Mouse (Mus musculus): ENCODE measurements around the gene Npy1r. TPM values are rescaled to one million over a fixed set of nuclear protein-coding genes. Genes with fewer than 3 reads are reported as not detected.

Npy1r gene
- polyA plus RNA-seq (2015; fragmentation: Nextera tagmentation; extraction: Ambion mirVana), result 1.8 and 1.9 TPM in 2 replicates

DNA sequence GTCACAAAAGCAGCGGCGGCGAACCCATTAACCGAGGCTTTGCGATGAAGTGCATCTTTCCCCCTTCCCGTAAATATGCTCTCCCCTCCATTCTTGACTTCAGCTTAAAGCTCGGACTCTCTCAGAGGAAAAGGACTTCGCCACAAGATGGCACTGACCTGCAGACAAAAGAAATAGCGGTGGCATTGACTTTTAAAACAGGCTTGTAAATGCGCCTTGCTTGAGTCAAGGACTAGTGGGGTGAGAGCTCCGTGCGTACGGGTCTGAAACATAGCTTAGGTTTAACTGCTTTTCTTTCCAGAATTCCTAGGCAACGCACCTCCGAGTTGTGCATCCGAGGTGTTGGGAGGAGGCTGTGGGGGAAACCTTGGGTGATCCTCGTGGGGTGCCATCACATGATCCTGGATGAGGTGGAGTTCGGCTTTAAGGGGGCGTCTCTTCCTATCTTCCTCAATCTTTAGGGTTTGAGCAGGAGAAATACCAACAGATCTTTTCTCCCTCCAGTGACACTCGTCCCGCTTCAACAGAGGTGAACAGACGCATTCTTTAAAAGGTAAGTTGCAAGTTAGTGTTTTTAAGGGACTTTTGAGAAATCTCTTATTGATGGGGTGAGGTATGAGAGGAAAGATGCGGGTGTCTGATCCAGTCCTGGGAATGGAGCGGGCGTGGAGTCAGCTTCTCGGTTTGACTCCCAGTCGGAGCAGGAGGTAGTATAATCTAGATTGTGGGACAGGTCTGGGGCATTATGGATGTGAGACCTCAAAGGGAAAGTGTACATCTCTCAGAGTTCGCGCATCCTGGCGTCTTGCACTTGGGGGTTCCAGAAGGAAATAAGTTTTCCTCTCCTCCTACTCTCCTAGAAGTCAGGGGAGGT lies at the start of gene Npy1r:
TSS of gene Npy1r (plus strand) at position 223 of the 874 bp plus-strand sequence.
- WGBS, result 2% methylated on average over 30 of the region's 30 CpGs
- Histone ChIP-seq H3K36me3 (no peaks in the 10 kb centered on the region), H3K4me2 (peak within 1 kb of the TSS; percentile 62), H3K27me3 (replicated peaks) (peaks cover 10% of the 10 kb centered on the region), H3K4me3 (replicated peaks) (peak within 1 kb of the TSS; percentile 32), H3K9me3 (no peaks in the 10 kb centered on the region), H3K9ac (no peak within 1 kb of the TSS), H3K4me1 (no peaks in the 10 kb centered on the region), H3K27ac (no peak within 1 kb of the TSS)
- peak; percentile 53; the same call in 1 of the 2 replicates for ATAC-seq (ENCODE audit: insufficient read depth, low FRiP score, low read depth)

DNA sequence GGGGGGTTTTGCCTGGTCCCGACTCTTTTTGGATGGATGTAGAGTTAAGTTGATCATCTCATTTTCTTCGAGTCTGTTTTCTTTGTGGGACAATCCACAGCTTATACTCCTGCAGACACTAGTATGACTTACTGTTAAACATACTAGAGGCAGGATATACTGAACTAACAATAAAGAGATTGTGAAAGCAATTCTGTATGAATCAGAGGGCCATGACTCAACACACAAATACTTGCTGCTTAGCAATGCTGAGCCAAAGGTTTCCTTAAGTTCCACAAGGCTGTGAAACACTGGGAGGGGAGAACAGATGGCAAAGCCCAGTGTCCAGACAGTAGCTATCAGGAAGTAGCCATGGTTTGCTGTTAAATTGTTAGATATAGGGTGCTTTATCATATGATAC lies 15.7 kb upstream of the Npy1r start:
- ATAC-seq (ENCODE audit: insufficient read depth, low FRiP score, low read depth), result no peak
- no peaks in the 10 kb centered on the region for H3K9me3 ChIP-seq
- no peaks in the 10 kb centered on the region for H3K4me1 ChIP-seq
- H3K27ac ChIP-seq, result no peak overlapping the region
- H3K36me3 ChIP-seq, result no peaks in the 10 kb centered on the region
- H3K27me3 ChIP-seq (replicated peaks), result no peaks in the 10 kb centered on the region
- H3K9ac ChIP-seq, result no peak overlapping the region
- H3K4me2 ChIP-seq, result no peak overlapping the region
- no peak overlapping the region for H3K4me3 ChIP-seq (replicated peaks)
- WGBS, result 71% methylated on average over 2 of the region's 2 CpGs

DNA sequence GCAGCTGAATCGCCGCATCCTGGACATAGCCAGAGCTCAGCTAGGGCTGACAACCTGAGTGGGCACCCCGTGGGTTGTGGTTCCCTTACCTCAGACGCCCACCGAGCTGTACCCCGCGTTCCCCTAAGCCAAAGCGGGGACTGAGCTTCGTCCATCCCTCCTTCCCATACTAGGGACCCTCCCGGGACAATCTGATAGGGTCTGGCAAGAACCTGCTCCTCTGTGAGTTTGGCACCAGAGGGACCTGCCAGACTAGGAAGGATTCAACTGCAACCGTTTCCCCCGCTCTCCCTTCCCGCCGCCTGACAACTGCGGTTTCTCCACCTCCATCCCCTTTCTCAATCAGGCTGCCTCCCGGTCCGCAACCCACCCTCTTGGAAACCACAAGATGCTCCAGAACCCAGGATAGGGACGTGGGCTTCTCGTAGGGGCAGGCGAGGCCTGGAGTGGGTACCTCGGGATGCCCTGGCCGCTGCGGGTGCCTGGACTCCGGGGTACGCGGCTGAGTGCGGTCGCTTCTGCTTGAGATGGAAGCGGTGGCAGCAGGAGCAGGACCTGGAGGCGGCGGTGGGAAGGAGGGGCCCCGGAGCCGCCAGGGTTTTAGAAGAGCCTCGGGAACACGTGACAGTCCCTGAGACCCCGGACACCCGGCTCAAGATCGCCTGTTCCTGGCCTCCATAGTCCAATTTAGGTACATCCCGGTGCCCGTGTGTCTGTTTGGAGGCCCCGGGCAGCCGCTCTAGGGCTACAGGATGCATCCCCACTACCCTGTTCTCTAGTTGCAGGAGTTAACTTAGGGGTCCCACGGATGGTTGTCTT lies 9.3 kb upstream of the Npy1r start, which contains the start of gene Npy5r:
TSS of gene Npy5r (minus strand) at position 618 of the 819 bp plus-strand sequence.
- no peaks in the 10 kb centered on the region for H3K36me3 ChIP-seq
- H3K4me2 ChIP-seq, result peak within 1 kb of the TSS; percentile 60
- ATAC-seq (ENCODE audit: insufficient read depth, low FRiP score, low read depth), result no peak
- H3K4me1 ChIP-seq, result no peaks in the 10 kb centered on the region
- H3K9me3 ChIP-seq, result no peaks in the 10 kb centered on the region
- no peak within 1 kb of the TSS for H3K27ac ChIP-seq
- 0 out of 2 replicates have a peak, but pooled peaks cover 8% of the 10 kb centered on the region for H3K27me3 ChIP-seq (replicated peaks)
- H3K9ac ChIP-seq, result no peak within 1 kb of the TSS
- H3K4me3 ChIP-seq (replicated peaks), result peak within 1 kb of the TSS; percentile 36
- 2% methylated on average over 43 of the region's 43 CpGs for WGBS

DNA sequence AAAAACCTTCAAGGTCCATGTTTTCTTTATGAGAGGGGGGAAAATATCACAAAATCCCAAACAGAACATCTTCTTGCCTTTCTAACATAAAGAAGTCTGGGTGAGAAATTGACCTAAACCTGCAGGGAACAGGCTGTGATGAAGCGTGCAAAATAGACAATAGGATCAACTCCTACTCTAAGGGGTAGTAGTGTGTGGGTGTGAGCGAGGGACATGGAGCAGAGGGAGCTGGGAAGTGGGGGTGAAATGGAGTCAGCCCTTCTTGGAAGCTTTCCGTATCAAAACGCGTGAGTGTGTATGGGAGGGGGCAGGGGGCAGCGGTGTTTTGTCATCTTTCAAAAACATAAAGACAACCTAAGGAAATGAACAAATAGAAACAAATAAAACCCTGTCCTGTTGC lies 8.6 kb upstream of the Npy1r start:
- Histone ChIP-seq H3K4me2 (peak overlapping the region; percentile 60; the same call in 1 of the 2 replicates), H3K27me3 (replicated peaks) (0 out of 2 replicates have a peak, but pooled peaks cover 8% of the 10 kb centered on the region), H3K4me1 (no peaks in the 10 kb centered on the region), H3K9me3 (no peaks in the 10 kb centered on the region), H3K9ac (no peak overlapping the region), H3K27ac (no peak overlapping the region), H3K4me3 (replicated peaks) (no peak overlapping the region), H3K36me3 (no peaks in the 10 kb centered on the region)
- no peak for ATAC-seq (ENCODE audit: insufficient read depth, low FRiP score, low read depth)
- 46% methylated on average over 6 of the region's 6 CpGs for WGBS

DNA sequence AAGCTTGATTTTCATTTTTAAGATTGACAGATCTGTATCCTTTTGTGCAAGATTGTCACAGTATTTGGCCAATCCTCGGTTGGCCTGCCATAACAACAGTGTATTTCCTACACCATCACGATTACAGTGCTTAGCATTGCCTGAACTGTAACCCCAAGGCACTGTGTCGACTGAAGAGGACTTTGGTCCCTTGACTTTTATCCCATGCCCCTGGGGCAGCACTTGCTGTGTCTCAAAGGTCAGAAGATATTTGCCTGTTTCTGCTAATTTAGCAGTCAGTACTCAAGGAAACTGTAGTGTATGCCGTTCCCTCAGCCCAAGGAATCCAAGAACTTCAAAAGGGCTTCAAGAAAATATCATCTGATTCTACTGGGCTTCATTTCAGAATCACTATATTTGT lies 8.2 kb upstream of the Npy1r start:
- WGBS, result 56% methylated on average over 4 of the region's 4 CpGs
- no peak for ATAC-seq (ENCODE audit: insufficient read depth, low FRiP score, low read depth)
- Histone ChIP-seq H3K4me2 (no peak overlapping the region), H3K9me3 (no peaks in the 10 kb centered on the region), H3K4me1 (no peaks in the 10 kb centered on the region), H3K27me3 (replicated peaks) (0 out of 2 replicates have a peak, but pooled peaks cover 8% of the 10 kb centered on the region), H3K27ac (no peak overlapping the region), H3K36me3 (no peaks in the 10 kb centered on the region), H3K4me3 (replicated peaks) (no peak overlapping the region), H3K9ac (no peak overlapping the region)

DNA sequence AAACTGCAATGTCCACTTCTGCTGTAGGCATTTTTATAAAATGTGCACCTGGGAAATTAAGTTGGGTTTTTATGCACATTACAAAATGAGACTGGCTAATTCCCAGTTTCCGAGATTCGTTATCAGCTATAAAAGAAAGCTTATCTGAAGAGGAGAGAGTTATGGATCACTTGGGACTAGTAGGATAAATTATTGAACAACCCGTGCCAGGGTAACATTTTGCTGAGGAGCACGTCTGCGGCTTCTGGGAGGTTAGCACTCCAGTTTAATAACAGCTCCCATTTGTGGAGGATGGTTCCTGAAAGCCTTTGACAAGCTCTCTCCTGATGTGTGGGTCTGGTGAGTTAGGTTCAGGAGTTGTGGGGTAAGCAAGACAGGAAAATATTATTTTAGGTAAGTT lies 6.6 kb upstream of the Npy1r start:
- no peaks in the 10 kb centered on the region for H3K4me1 ChIP-seq
- no peak overlapping the region for H3K4me2 ChIP-seq
- no peaks in the 10 kb centered on the region for H3K9me3 ChIP-seq
- no peak overlapping the region for H3K27ac ChIP-seq
- WGBS, result 63% methylated on average over 5 of the region's 5 CpGs
- ATAC-seq (ENCODE audit: insufficient read depth, low FRiP score, low read depth), result no peak
- no peak overlapping the region for H3K9ac ChIP-seq
- no peak overlapping the region for H3K4me3 ChIP-seq (replicated peaks)
- H3K36me3 ChIP-seq, result no peaks in the 10 kb centered on the region
- 0 out of 2 replicates have a peak, but pooled peaks cover 8% of the 10 kb centered on the region for H3K27me3 ChIP-seq (replicated peaks)

DNA sequence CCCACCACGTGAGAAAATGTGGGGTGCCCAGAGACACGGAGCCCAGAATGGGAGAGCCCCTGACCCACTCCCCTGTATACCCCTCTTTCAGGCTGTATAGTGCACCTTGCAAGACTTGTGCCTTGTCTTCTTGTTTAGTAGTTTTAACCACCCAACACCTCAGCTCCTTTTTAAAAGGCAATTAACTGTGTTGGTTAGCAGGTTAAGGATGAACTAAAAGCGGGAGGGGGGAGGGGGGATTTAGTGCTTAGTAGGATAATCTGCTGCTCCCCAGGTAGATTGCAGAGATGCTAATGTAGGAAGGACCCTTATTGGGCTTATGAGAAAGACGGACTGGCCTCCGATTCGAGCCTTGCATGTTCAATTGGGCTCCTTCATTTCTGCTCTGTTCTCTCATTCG lies 1.0 kb downstream of the Npy1r start:
- WGBS, result 5% methylated on average over 7 of the region's 7 CpGs
- H3K27me3 ChIP-seq (replicated peaks), result peaks cover 10% of the 10 kb centered on the region
- H3K4me2 ChIP-seq, result peak overlapping the region; percentile 62; the same call in 1 of the 2 replicates
- H3K4me1 ChIP-seq, result no peaks in the 10 kb centered on the region
- no peaks in the 10 kb centered on the region for H3K36me3 ChIP-seq
- no peaks in the 10 kb centered on the region for H3K9me3 ChIP-seq
- H3K27ac ChIP-seq, result no peak overlapping the region
- H3K4me3 ChIP-seq (replicated peaks), result peak overlapping the region; percentile 32
- no peak overlapping the region for H3K9ac ChIP-seq
- no peak for ATAC-seq (ENCODE audit: insufficient read depth, low FRiP score, low read depth)

DNA sequence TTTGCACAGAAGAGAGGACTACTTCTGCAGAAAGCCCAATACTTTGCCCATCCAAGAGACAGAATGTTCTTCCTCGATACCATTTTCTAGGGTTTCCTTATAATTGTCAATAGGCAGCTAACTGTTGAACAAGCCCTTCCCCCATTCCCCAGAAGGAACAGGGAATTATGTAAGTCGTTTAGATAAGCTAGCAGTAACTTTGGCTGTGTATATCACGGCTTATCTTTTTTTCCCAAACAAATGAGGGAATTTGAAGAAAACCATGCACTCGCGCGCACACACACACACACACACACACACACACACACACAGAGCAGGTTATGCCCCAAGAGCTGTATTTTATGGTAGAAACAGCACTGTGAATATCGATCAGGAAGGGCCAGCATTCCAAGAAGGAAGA lies 1.8 kb downstream of the Npy1r start:
- H3K9me3 ChIP-seq, result no peaks in the 10 kb centered on the region
- H3K9ac ChIP-seq, result no peak overlapping the region
- no peaks in the 10 kb centered on the region for H3K36me3 ChIP-seq
- no peak overlapping the region for H3K4me2 ChIP-seq
- peaks cover 10% of the 10 kb centered on the region for H3K27me3 ChIP-seq (replicated peaks)
- H3K4me3 ChIP-seq (replicated peaks), result no peak overlapping the region
- WGBS, result 31% methylated on average over 7 of the region's 7 CpGs
- no peak overlapping the region for H3K27ac ChIP-seq
- H3K4me1 ChIP-seq, result no peaks in the 10 kb centered on the region
- ATAC-seq (ENCODE audit: insufficient read depth, low FRiP score, low read depth), result no peak

DNA sequence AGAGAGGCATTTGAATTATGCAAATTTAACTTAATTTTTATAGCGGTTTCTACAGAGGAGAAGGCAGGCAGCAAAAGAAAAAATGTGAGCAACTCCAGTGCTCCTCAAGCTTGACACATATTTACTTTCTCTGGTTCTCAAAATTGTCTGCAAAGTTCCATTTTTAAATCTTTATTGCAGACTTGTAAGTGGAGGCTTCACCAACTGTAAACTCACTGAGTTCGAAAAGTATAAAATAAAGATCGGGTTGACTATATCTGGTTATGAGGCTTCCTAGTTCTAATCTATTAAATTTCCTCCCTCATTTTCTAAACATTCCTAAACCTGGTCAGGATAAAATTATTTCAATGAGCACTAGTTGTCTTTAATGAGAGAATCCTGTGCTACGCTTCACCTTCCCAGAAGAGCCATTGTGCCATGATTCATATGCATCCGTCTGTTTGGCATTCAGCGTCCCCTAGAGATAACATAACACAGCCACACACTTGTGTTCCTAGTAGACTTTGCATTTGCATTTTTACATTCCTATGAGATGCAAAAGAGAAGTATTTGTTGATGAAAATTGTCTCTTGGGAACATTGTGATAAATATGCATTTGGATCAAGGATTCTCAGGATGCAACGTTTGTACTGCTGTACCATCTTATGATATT lies 17.5 kb downstream of the Npy1r start:
- Histone ChIP-seq H3K4me3 (replicated peaks) (no peak overlapping the region), H3K36me3 (no peaks in the 10 kb centered on the region), H3K9ac (no peak overlapping the region), H3K27ac (no peak overlapping the region), H3K4me1 (no peaks in the 10 kb centered on the region), H3K9me3 (no peaks in the 10 kb centered on the region), H3K4me2 (no peak overlapping the region), H3K27me3 (replicated peaks) (no peaks in the 10 kb centered on the region)
- ATAC-seq (ENCODE audit: insufficient read depth, low FRiP score, low read depth), result no peak
- 84% methylated on average over 7 of the region's 7 CpGs for WGBS

DNA sequence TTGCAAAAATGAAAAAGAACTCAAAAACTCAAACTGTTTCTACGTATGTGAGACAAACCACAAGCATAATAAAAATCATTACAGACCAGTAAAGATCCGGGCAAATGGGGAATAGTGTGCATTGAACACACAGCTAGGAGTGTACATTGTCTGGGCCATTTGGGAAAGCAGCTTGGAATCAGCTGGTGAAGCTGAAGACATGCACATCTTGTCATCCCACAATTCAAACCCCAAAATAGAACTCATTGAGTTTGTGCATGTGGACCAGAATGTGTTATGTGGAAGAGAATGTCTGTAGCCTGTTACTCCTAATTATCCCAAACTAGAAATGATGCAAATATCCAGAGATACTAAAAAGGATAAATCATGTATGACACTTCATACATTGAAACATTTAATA lies 25.8 kb downstream of the Npy1r start:
- Histone ChIP-seq H3K4me2 (no peak overlapping the region), H3K27me3 (replicated peaks) (no peaks in the 10 kb centered on the region), H3K36me3 (no peaks in the 10 kb centered on the region), H3K9me3 (no peaks in the 10 kb centered on the region), H3K4me3 (replicated peaks) (no peak overlapping the region), H3K9ac (no peak overlapping the region), H3K27ac (no peak overlapping the region), H3K4me1 (no peaks in the 10 kb centered on the region)
- no peak for ATAC-seq (ENCODE audit: insufficient read depth, low FRiP score, low read depth)
- 81% methylated on average over 2 of the region's 2 CpGs for WGBS

DNA sequence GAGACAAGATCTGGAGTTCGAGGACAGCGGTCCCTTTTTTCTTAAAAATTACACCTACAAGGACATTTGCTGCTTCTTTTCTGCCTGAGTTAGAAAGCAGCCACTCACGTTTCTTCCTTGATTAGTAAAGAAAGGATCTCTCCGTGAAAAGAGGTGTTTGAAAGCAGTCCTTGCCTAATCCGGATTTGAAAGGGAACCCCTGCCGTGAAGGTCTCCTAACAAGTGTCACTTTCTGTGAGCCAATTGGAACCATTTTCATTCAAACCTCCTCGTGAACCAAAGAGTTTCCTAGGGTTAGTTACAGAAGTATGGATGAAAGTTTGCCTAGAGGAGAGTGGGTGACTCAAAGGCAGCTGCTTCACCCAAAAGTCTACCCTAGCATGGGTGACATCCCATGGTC lies 32.5 kb downstream of the Npy1r start:
- no peak overlapping the region for H3K4me2 ChIP-seq
- no peaks in the 10 kb centered on the region for H3K36me3 ChIP-seq
- H3K9me3 ChIP-seq, result no peaks in the 10 kb centered on the region
- no peak overlapping the region for H3K4me3 ChIP-seq (replicated peaks)
- no peak overlapping the region for H3K27ac ChIP-seq
- 45% methylated on average over 7 of the region's 7 CpGs for WGBS
- H3K27me3 ChIP-seq (replicated peaks), result no peaks in the 10 kb centered on the region
- ATAC-seq (ENCODE audit: insufficient read depth, low FRiP score, low read depth), result no peak
- H3K4me1 ChIP-seq, result no peaks in the 10 kb centered on the region
- no peak overlapping the region for H3K9ac ChIP-seq
